Mouse (Mus musculus): Measurements from ENCODE around the gene Lst1. TPM values are rescaled to one million over a fixed set of nuclear protein-coding genes. Genes with fewer than 3 reads are reported as not detected.
A peak's percentile ranks its signal among the peaks of the same experiment; 100 is the strongest.

Lst1 gene
- polyA plus RNA-seq, 1 experiment from 2014 or later, result 4.7 TPM

DNA sequence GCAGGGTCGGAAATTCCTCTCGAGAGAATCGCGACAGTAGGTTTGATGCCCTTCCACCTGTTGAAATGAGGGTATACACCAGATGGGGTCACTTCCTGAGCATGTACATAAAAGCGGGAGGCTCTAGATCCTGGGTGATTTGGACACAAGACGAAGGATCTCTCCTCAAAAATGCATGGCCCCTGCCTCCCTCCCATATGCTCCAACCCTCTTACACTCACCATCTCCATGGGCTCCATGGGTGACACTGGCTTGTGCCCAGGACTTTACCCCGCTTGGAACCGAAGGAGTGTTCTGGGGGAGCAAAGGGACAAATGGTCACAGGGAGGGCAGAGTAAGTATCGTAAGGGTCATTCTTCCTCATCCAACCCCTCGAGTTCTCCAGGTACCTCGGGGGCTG, 26.8 kb downstream of the Lst1 start:
- WGBS, result 88% methylated on average over 11 of the region's 11 CpGs
- Histone ChIP-seq H3K36me3 (ENCODE audit: control insufficient read depth, insufficient read depth, low read length) (peaks cover 48% of the 10 kb centered on the region), H3K27me3 (ENCODE audit: control insufficient read depth, insufficient read depth, low read depth, low read length) (no peaks in the 10 kb centered on the region)

DNA sequence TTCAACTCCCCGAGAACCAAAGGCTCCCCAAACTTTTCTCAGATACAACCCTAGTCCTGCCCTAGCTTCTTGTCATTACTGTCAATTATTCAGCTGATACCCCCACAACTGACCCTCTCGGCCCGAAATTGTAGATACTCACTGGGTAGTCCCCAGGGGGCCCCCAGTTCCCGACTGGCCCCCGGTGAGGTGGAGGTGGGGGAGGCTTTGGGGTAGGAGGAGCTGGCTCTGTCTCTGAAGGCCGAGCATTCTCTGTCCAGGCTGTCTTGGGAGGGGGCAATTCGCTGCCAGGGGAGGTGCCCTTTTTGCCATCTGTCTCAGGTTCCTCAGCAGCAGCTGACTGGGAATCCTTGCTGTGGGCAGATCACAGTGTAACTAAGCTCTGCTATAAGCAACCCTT, 28.6 kb downstream of the Lst1 start:
- no peak for ATAC-seq
- Histone ChIP-seq H3K4me2 (ENCODE audit: low read length) (no peak overlapping the region), H3K27me3 (ENCODE audit: control insufficient read depth, insufficient read depth, low read depth, low read length) (no peaks in the 10 kb centered on the region)

More for the DNA sequence above, 26.8 kb downstream of the Lst1 start:
- H3K27ac ChIP-seq (ENCODE audit: low read length), result no peak overlapping the region
- H3K9me3 ChIP-seq (replicated peaks; ENCODE audit: control insufficient read depth, low read length, poor library complexity, severe bottlenecking), result no peaks in the 10 kb centered on the region
- H3K4me2 ChIP-seq (ENCODE audit: low read length), result peak overlapping the region; percentile 0; the same call in 1 of the 2 replicates
- no peak overlapping the region for H3K9ac ChIP-seq (ENCODE audit: low read depth, low read length)
- no peak overlapping the region for H3K4me3 ChIP-seq (ENCODE audit: low read depth, low read length)
- H3K4me1 ChIP-seq (ENCODE audit: control insufficient read depth, insufficient read depth, low read length), result peaks cover 26% of the 10 kb centered on the region
- no peak for ATAC-seq

DNA sequence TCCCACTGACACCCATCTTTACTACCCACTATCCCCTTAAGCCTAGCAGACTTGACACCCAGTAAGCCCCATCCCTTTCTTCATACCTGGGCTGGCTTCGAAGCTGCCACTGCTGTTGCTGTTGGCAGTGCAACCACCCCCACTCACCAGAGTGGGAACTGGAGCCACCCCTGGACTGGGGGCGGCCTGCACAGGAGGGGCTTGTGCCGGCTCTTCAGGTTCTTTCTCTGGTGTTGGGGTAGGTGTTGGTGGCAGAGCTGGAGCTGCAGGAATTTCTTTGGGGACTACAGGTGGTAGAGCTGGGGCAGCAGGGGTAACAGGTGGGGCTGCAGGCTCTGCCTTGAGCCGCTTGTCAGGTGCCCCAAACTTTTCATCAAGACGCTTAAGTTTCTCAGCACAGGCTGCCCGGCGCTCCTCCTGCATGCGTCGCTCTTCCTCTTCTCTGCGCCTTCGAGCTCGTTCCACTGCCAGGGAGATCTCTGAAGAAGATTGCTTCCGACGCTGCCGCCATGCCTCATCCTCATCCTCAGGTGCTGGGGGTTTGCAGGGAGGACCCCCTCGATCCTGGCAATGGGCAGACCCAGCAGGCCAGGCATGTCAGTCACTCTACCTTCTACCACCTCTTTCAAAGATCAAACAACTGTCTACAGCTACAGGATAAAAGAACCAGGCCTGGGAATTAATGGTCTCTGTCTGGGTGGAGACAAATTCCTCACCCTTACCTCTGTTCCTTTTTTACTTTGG, 29.2 kb downstream of the Lst1 start:
- Histone ChIP-seq H3K9me3 (replicated peaks; ENCODE audit: control insufficient read depth, low read length, poor library complexity, severe bottlenecking) (no peaks in the 10 kb centered on the region), H3K4me2 (ENCODE audit: low read length) (no peak overlapping the region), H3K4me3 (ENCODE audit: low read depth, low read length) (no peak overlapping the region), H3K27ac (ENCODE audit: low read length) (no peak overlapping the region), H3K36me3 (ENCODE audit: control insufficient read depth, insufficient read depth, low read length) (peaks cover 72% of the 10 kb centered on the region), H3K27me3 (ENCODE audit: control insufficient read depth, insufficient read depth, low read depth, low read length) (no peaks in the 10 kb centered on the region), H3K9ac (ENCODE audit: low read depth, low read length) (no peak overlapping the region), H3K4me1 (ENCODE audit: control insufficient read depth, insufficient read depth, low read length) (peaks cover 18% of the 10 kb centered on the region)
- 95% methylated on average over 16 of the region's 16 CpGs for WGBS
- no peak for ATAC-seq

More for the DNA sequence above, 28.6 kb downstream of the Lst1 start:
- H3K9ac ChIP-seq (ENCODE audit: low read depth, low read length), result no peak overlapping the region
- no peak overlapping the region for H3K27ac ChIP-seq (ENCODE audit: low read length)
- WGBS, result 87% methylated on average over 7 of the region's 7 CpGs
- H3K4me3 ChIP-seq (ENCODE audit: low read depth, low read length), result no peak overlapping the region
- peaks cover 18% of the 10 kb centered on the region for H3K4me1 ChIP-seq (ENCODE audit: control insufficient read depth, insufficient read depth, low read length)
- H3K36me3 ChIP-seq (ENCODE audit: control insufficient read depth, insufficient read depth, low read length), result peaks cover 66% of the 10 kb centered on the region
- no peaks in the 10 kb centered on the region for H3K9me3 ChIP-seq (replicated peaks; ENCODE audit: control insufficient read depth, low read length, poor library complexity, severe bottlenecking)

DNA sequence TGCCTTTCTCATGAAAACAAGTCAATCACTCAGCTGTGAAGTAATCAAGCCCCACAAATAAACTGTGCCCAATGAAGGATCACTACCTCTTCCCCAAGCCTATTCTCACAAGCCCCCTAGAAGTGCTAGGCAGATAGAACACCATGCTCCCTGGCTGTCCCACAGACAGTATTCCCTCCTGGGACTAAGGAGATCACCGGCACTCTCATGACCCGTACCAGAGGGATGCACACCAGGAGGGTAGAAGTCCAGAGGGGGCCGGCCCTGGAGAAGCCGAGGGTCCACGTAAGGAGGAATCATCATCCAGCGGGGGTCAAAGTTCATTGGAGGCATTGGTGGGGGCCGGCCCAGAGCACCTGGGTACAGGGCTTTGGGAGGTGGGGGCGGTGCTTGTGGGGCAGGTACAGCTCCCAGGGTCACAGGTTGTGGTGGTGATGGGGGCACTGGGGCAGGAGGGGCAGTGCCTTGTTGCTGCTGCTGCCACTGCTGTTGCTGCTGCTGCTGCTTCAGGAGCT, 30.5 kb downstream of the Lst1 start:
- peaks cover 84% of the 10 kb centered on the region for H3K36me3 ChIP-seq (ENCODE audit: control insufficient read depth, insufficient read depth, low read length)
- H3K4me1 ChIP-seq (ENCODE audit: control insufficient read depth, insufficient read depth, low read length), result peaks cover 12% of the 10 kb centered on the region
- H3K9ac ChIP-seq (ENCODE audit: low read depth, low read length), result no peak overlapping the region
- H3K9me3 ChIP-seq (replicated peaks; ENCODE audit: control insufficient read depth, low read length, poor library complexity, severe bottlenecking), result no peaks in the 10 kb centered on the region
- H3K27me3 ChIP-seq (ENCODE audit: control insufficient read depth, insufficient read depth, low read depth, low read length), result no peaks in the 10 kb centered on the region
- H3K4me2 ChIP-seq (ENCODE audit: low read length), result no peak overlapping the region
- no peak overlapping the region for H3K27ac ChIP-seq (ENCODE audit: low read length)
- H3K4me3 ChIP-seq (ENCODE audit: low read depth, low read length), result no peak overlapping the region
- 92% methylated on average over 8 of the region's 8 CpGs for WGBS
- no peak for ATAC-seq

DNA sequence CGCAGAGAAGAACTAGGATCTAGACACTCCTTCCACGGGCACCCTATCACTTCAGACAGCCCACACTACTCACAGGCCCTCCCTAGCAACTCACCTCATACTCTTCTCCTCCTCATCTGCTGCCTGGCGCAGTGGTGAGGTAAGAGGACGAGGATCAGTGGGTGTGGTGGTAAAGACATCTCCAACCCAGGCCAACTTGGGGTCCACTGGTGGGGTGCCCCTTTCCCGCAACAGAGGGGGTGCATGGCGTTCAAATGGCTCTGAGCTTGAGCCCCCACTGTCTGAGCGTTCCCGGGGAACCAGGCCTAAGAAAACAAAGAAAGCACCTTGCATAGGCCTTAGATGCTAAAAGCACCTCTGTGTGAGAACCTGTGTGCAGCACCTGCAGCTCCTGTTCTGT, 31.0 kb downstream of the Lst1 start:
- 94% methylated on average over 8 of the region's 8 CpGs for WGBS
- Histone ChIP-seq H3K4me1 (ENCODE audit: control insufficient read depth, insufficient read depth, low read length) (peaks cover 8% of the 10 kb centered on the region), H3K27ac (ENCODE audit: low read length) (no peak overlapping the region), H3K9ac (ENCODE audit: low read depth, low read length) (no peak overlapping the region), H3K9me3 (replicated peaks; ENCODE audit: control insufficient read depth, low read length, poor library complexity, severe bottlenecking) (no peaks in the 10 kb centered on the region), H3K4me3 (ENCODE audit: low read depth, low read length) (no peak overlapping the region), H3K4me2 (ENCODE audit: low read length) (no peak overlapping the region), H3K36me3 (ENCODE audit: control insufficient read depth, insufficient read depth, low read length) (peaks cover 88% of the 10 kb centered on the region), H3K27me3 (ENCODE audit: control insufficient read depth, insufficient read depth, low read depth, low read length) (no peaks in the 10 kb centered on the region)
- ATAC-seq, result no peak

DNA sequence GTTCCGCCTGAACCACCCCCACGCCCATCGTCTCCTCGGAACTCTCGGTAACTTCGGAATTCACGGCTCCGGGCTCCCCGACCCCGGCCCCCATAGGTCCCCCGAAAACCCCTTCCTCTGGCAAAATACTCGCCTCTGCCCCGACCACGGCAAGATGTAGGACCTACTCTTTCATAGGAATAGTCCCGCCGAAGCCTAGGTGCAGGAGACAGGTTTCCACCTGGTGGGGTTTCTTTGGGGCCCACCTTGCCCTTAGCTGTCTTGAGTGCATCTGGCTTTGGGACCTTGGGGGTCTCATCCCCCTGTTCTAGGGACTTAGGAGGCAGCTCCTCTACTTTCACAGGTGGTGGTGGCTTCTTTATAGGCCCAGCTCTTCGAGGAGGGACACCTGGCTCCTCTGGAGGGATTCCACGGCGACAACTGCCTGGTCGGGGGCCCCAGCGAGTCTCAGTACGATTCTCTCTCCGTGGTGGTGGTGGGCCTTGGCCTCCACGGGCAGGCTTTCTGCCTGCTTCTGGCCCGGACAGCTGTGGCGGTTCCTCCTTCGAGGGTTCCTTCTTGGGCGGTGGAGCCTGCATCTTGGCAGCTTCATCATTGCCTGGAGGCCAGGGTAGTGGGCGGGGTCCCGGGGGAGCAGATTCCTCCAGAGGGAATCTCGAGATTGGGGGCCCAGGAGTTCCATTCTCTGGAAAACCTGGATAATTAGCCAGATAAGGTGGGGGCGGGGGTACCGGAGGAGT, 31.6 kb downstream of the Lst1 start:
- Histone ChIP-seq H3K9ac (ENCODE audit: low read depth, low read length) (no peak overlapping the region), H3K27ac (ENCODE audit: low read length) (no peak overlapping the region), H3K4me3 (ENCODE audit: low read depth, low read length) (no peak overlapping the region), H3K4me2 (ENCODE audit: low read length) (no peak overlapping the region), H3K36me3 (ENCODE audit: control insufficient read depth, insufficient read depth, low read length) (peaks cover 89% of the 10 kb centered on the region), H3K27me3 (ENCODE audit: control insufficient read depth, insufficient read depth, low read depth, low read length) (no peaks in the 10 kb centered on the region), H3K4me1 (ENCODE audit: control insufficient read depth, insufficient read depth, low read length) (peaks cover 2% of the 10 kb centered on the region), H3K9me3 (replicated peaks; ENCODE audit: control insufficient read depth, low read length, poor library complexity, severe bottlenecking) (no peaks in the 10 kb centered on the region)
- 90% methylated on average over 33 of the region's 33 CpGs for WGBS
- ATAC-seq, result no peak

DNA sequence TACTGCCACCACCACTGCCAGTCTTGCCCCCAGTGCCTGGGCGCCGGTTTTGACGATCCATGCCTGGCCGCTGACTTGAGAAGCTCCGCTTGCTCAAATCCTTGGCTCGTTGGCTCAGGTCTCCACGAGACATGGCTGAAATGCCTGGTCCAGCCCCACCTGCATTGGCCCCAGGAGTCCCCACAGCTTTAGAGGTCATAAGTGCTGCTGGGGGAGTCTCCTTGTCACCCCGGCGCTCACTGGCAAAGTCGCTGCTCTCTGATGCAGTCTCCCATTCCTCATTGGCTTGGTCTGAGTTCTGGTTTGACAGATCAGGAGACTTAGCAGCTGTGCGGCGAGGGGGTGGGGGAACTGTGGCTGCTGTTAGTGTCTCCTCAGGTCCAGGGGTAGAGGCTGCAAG, 32.8 kb downstream of the Lst1 start:
- Histone ChIP-seq H3K4me3 (ENCODE audit: low read depth, low read length) (no peak overlapping the region), H3K9ac (ENCODE audit: low read depth, low read length) (no peak overlapping the region), H3K27ac (ENCODE audit: low read length) (no peak overlapping the region), H3K9me3 (replicated peaks; ENCODE audit: control insufficient read depth, low read length, poor library complexity, severe bottlenecking) (no peaks in the 10 kb centered on the region), H3K27me3 (ENCODE audit: control insufficient read depth, insufficient read depth, low read depth, low read length) (no peaks in the 10 kb centered on the region), H3K4me2 (ENCODE audit: low read length) (no peak overlapping the region), H3K36me3 (ENCODE audit: control insufficient read depth, insufficient read depth, low read length) (peaks cover 86% of the 10 kb centered on the region), H3K4me1 (ENCODE audit: control insufficient read depth, insufficient read depth, low read length) (no peaks in the 10 kb centered on the region)
- WGBS, result 89% methylated on average over 12 of the region's 12 CpGs
- ATAC-seq, result no peak

DNA sequence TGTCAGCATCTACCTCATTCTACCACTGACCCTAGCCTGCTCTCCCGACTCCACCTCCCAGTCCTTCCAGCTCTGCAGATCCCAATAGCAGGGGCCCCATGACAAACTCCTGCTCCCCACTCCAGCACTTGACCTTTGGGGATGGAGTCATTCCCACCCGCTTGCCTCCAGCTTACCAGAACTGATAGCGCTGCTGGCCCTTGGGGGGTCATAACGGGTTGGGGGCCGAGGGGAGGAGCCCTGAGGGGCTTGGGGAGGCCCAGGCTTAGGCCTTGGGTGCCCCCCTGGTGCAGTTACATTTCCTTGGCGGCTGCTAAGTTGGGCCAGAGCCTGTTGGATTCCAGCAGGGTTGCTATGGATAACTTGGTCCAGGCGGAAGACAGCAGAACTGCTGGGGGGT, 33.6 kb downstream of the Lst1 start:
- Histone ChIP-seq H3K27me3 (ENCODE audit: control insufficient read depth, insufficient read depth, low read depth, low read length) (no peaks in the 10 kb centered on the region), H3K4me3 (ENCODE audit: low read depth, low read length) (no peak overlapping the region), H3K4me1 (ENCODE audit: control insufficient read depth, insufficient read depth, low read length) (no peaks in the 10 kb centered on the region), H3K27ac (ENCODE audit: low read length) (no peak overlapping the region), H3K36me3 (ENCODE audit: control insufficient read depth, insufficient read depth, low read length) (peaks cover 87% of the 10 kb centered on the region), H3K9me3 (replicated peaks; ENCODE audit: control insufficient read depth, low read length, poor library complexity, severe bottlenecking) (no peaks in the 10 kb centered on the region), H3K4me2 (ENCODE audit: low read length) (no peak overlapping the region), H3K9ac (ENCODE audit: low read depth, low read length) (no peak overlapping the region)
- WGBS, result 71% methylated on average over 7 of the region's 7 CpGs
- no peak for ATAC-seq

DNA sequence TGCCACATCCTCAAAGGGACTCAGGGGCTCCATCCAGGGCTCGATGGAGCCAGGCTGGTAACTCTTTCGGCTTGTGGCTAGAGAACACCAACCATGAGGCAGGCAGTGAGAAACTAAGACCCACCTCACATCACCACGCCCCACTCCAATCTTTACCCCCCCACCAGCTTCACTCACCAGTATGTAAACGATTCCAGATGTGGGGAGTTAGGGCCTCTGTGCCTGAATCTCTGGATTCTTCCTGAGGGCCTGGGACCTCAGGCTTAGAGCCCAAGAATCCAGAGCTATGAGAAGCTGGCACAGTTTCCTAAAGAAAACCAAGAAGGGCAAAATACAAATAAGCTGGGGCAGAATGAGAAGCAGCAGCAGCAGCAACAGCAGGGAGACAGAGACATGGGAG, 34.3 kb downstream of the Lst1 start:
- H3K36me3 ChIP-seq (ENCODE audit: control insufficient read depth, insufficient read depth, low read length), result peaks cover 86% of the 10 kb centered on the region

More for the DNA sequence above, 34.3 kb downstream of the Lst1 start:
- Histone ChIP-seq H3K9ac (ENCODE audit: low read depth, low read length) (no peak overlapping the region), H3K27me3 (ENCODE audit: control insufficient read depth, insufficient read depth, low read depth, low read length) (no peaks in the 10 kb centered on the region), H3K4me1 (ENCODE audit: control insufficient read depth, insufficient read depth, low read length) (no peaks in the 10 kb centered on the region), H3K4me2 (ENCODE audit: low read length) (no peak overlapping the region), H3K27ac (ENCODE audit: low read length) (no peak overlapping the region), H3K4me3 (ENCODE audit: low read depth, low read length) (no peak overlapping the region), H3K9me3 (replicated peaks; ENCODE audit: control insufficient read depth, low read length, poor library complexity, severe bottlenecking) (no peaks in the 10 kb centered on the region)
- no peak for ATAC-seq
- 93% methylated on average over 4 of the region's 4 CpGs for WGBS

Data from midbrain, embryonic 16.5 days (tissue).